Mouse (Mus musculus) heart, adult 2 months (tissue): ENCODE measurements around the gene Erbb4.

Experiments
- CTCF ChIP-seq: fragments of 200-600 bp; IDR thresholded peaks from 2 replicates; pipeline ENCODE4 v1.8.1; 2022; ENCODE audit warnings: antibody characterized with exemption, mild to moderate bottlenecking, moderate library complexity
- POLR2A ChIP-seq: fragments of 200-500 bp; IDR thresholded peaks from 2 replicates; pipeline ENCODE4 v1.6.1; 2011; ENCODE audit warnings: mild to moderate bottlenecking, low read depth, low read length, control low read depth; ENCODE audit not compliant: insufficient read depth

DNA sequence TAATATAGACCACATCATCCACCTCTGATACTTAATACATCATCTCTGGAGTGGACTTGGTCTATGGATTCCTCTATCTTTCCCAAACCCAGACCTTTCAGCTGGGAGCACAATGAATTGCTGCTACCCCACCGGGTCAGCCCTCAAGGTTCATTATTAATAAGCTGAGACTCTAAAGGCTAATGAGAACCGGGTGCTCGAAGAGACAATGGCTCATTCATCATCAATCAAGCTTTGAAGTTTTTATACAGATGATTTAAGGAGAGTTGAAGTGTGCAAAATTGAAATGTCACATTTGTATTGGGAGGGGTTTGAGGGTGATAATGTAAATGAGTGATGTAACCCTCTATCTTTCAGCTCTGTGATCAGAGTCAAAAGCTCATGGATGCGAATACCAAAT is 706.7 kb downstream of the Erbb4 start:
- TF ChIP-seq CTCF: no peak
- TF ChIP-seq POLR2A: no peak
